Mouse (Mus musculus) brain, embryonic 14.5 days (tissue): ENCODE measurements around the gene Scn7a. TPM values are rescaled to one million over a fixed set of nuclear protein-coding genes. Genes with fewer than 3 reads are reported as not detected.
A peak's percentile ranks its signal among the peaks of the same experiment; 100 is the strongest.

Source experiments
- DNase-seq: peaks from one replicate; pipeline ENCODE4 v3.0.0-alpha.2; 2011; ENCODE audit warnings: low read depth
- CTCF ChIP-seq: fragments of 200-500 bp; IDR thresholded peaks from 2 replicates; pipeline ENCODE4 v1.5.1; 2012; ENCODE audit warnings: inconsistent platforms, mild to moderate bottlenecking, moderate library complexity, borderline replicate concordance; ENCODE audit not compliant: insufficient read depth, insufficient read length; ENCODE audit errors: extremely low read depth
- POLR2A ChIP-seq: fragments of 200-500 bp; IDR thresholded peaks from 2 replicates; pipeline ENCODE4 v1.6.1; 2012; ENCODE audit warnings: mild to moderate bottlenecking, inconsistent platforms, borderline replicate concordance; ENCODE audit not compliant: poor library complexity, insufficient read depth, insufficient read length, severe bottlenecking; ENCODE audit errors: extremely low read depth
- polyA plus RNA-seq: library from polyadenylated mRNA; depleted of rRNA; stranded (reverse); fragments of >200 nt; gene quantifications from 2 replicates; pipeline ENCODE4 v1.2.3, GENCODE M21; 2012; rRNA removed

Gene Scn7a
- polyA plus RNA-seq, 1 experiment, result 0.46 TPM

- no peak for DNase-seq
- TF ChIP-seq CTCF, result no peak
- TF ChIP-seq POLR2A, result no peak
These were observed 72.6 kb downstream of the Scn7a start for GRCm38 (mm10) chr2:66712071-66712470.

DNA sequence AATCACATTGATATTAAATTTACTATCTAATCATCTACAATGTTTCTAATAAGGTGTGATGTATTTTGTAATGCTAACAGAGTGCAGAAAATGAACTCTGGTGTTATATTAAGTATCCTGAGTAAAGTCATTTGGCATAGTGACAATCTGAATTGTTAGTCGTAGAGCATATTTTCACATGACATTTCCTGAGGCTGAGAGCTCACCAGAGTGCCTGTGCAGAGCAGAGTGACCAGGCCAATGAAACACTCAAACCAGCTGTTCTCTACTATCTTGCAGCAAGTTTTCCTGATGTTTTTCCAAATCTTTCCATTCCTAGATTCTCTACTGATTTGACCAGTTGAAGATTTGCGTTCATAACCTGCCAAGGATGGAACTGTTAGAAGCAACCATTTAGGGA, 92.4 kb downstream of the Scn7a start:
- no peak for DNase-seq
- no peak for TF ChIP-seq POLR2A
- no peak for TF ChIP-seq CTCF

DNA sequence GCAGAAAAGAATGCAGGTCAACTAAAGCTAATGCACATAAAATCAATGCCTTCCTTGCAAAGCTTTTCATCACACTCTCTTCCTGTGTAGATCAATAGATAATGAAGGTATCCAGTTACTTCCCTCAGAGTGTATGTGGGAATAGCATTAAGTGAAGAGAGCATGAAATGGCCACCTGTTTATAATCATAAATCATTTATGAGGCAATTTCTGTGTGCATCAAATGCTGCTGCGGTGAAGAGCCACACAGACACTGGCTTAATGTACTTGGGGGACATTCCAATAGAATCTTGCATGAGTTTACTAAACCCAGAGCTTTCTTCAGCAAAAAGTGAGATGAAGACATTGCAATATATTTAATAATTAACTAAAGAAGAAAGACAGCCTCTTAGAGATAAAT, 122.7 kb downstream of the Scn7a start:
- peak; percentile 14 for DNase-seq
- TF ChIP-seq POLR2A, result no peak
- TF ChIP-seq CTCF, result no peak

GRCm38 (mm10) chr2:66656430-66656829, 128.3 kb downstream of the Scn7a start:
- DNase-seq, result no peak
- no peak for TF ChIP-seq CTCF
- no peak for TF ChIP-seq POLR2A

GRCm38 (mm10) chr2:66655431-66655830, 129.3 kb downstream of the Scn7a start:
- TF ChIP-seq POLR2A (no peak), CTCF (no peak)
- DNase-seq, result no peak

DNA sequence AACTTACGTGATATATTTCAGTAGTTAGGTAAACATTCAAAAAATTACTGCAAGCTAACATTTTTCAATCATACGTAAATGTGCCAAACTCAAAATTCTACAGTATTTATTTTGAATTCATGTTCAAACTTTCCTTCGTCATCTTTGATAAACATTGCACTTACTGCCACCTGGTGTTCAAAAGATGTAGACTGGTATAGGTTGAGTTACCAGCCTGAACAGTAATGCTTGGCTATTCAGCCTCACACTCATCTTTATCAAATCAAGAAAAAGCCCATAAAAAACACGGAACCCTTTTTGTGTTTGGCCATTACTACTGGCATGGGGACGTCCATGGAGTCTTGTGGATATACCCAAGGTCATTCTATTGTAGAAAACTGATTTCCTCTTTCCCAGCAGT, 140.3 kb downstream of the Scn7a start:
- DNase-seq, result peak; percentile 76
- TF ChIP-seq POLR2A, result no peak
- peak; percentile 45 for TF ChIP-seq CTCF

DNA sequence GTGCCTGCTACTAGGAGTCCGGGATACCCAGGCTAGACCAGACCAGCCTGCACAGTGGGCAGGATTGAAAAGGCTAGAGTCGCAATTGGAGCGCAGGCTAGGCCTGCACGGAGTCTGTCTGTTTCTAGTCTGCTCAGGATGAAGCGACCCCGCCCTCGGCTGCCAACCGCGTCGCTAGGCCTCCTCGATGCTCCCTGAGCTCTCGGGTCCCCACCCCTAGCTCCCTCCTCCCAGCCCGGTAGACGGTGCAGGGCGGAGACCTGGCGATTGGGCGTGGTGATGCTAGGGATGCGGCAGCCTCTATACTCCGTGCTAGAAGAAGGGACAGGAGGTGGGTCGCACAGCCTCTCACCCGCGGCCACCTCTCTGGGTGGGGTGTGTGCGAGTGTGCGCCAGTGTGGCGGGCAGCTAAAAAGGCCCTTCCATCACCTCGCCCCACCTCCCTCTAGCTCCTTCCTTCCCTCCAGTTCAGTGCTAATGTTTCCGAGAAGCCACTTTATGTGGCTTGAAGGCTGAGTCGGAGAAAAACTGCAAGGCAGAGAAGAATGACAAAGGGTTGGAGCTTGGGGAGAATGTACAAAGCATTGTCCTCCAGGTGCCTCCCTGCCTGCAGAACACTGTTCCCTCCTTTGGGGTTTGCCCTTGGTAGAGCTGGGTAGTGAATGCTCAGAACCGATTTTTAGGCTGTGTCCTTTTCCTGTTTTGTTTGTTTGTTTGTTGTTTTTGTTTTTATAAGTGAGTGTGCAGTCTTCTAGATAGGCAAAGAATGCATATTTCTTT, 149.9 kb downstream of the Scn7a start, which contains the start of gene Scn9a:
Gene Scn9a, minus strand, starts transcription at position 383 of the 780 bp plus-strand sequence.
- no peak for TF ChIP-seq CTCF
- 0 out of 2 replicates have a peak, but pooled peaks have one; percentile 11 for TF ChIP-seq POLR2A
- DNase-seq, result peak; percentile 80

DNA sequence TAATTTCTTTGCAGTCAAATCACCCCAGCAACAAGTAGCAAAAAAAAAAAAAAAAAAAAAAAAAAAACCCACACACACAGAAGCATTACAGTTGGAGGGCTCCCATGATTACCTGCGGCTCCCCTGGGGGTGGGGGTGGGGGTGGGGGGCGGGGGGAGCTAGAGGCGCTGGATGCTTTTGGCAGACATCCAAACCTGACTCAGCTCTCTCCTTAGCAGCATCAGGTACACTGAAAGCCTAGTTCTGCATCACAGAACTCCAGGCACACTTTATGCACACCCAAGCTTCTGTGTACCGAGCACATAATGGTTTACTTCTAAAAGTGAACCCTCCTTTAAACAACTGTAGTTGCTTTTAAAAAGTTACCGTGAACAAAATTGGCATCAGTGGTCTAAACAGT, 152.0 kb downstream of the Scn7a start:
- TF ChIP-seq CTCF (no peak), POLR2A (no peak)
- DNase-seq, result peak; percentile 69

Other genes with a start within 250 kb of the Scn7a start
- 7.5 and 11.0 TPM in 2 replicates for gene Scn9a, start 150.0 kb downstream of the Scn7a start, polyA plus RNA-seq